Mouse (Mus musculus): ENCODE measurements around the gene Rad23a. TPM values are rescaled to one million over a fixed set of nuclear protein-coding genes. Genes with fewer than 3 reads are reported as not detected.

Gene Rad23a
- total and polyA plus RNA-seq, 3 experiments = 62.6 to 155 TPM; not detected in 1

GRCm38 (mm10) chr8:84847684-84848435, 7.4 kb upstream of the Rad23a start:
- Histone ChIP-seq H3K79me2 (ENCODE audit: control insufficient read depth, insufficient read depth, low read length, poor library complexity) (peaks cover 31% of the 10 kb centered on the region), H3K27me3 (ENCODE audit: control insufficient read depth in 1 of 2, insufficient read depth in 2 of 2, low read length in 2 of 2) (no peaks in the 10 kb centered on the region), H3K27ac (ENCODE audit: control insufficient read depth, low read depth, low read length) (peak overlapping the region; percentile 98), H3K9me3 (replicated peaks; ENCODE audit: insufficient read depth, low read length) (no peaks in the 10 kb centered on the region), H3K4me3 (ENCODE audit: control insufficient read depth in 1 of 2, insufficient read depth in 1 of 2, low read depth in 2 of 2, low read length in 2 of 2) (peak overlapping the region; percentile 69 to 73), H3K9ac (ENCODE audit: control insufficient read depth, low read depth, low read length, poor library complexity, severe bottlenecking) (peak overlapping the region; percentile 81), H3K4me1 (ENCODE audit: control insufficient read depth in 1 of 2, insufficient read depth in 2 of 2, low read length in 2 of 2) (peaks cover 7 to 18% of the 10 kb centered on the region in 2 experiments; a peak in 3 of 4 replicates), H3K36me3 (ENCODE audit: control insufficient read depth in 1 of 2, insufficient read depth in 2 of 2, low read length in 2 of 2) (peaks cover 13 to 31% of the 10 kb centered on the region in 2 experiments)
- DNase-seq (ENCODE audit: low read depth, low spot score) = peak; percentile 92
- TF ChIP-seq BHLHE40 (IDR thresholded peaks at IDR 0.05; ENCODE audit: borderline replicate concordance, low read depth, low read length) = peak; percentile 92
- TF ChIP-seq ZKSCAN1 (IDR thresholded peaks at IDR 0.05; ENCODE audit: low read depth, low read length) = no peak
- 0 out of 2 replicates have a peak, but pooled peaks have one; percentile 41 for TF ChIP-seq JUND (IDR thresholded peaks at IDR 0.05; ENCODE audit: low read depth, low read length)
- peak in 1 of 2 experiments; percentile 57; a peak in 2 of 4 replicates for TF ChIP-seq POLR2A (IDR thresholded peaks at IDR 0.05; ENCODE audit: control insufficient read depth in 1 of 2, insufficient read depth in 1 of 2, low read depth in 1 of 2, low read length in 2 of 2, poor library complexity in 1 of 2)
- peak; percentile 96 for TF ChIP-seq TCF12 (IDR thresholded peaks at IDR 0.05; ENCODE audit: low read depth, low read length)
- TF ChIP-seq EP300 (IDR thresholded peaks at IDR 0.05; ENCODE audit: low read depth in 1 of 2, low read length in 2 of 2) = peak; percentile 97 to 99
- TF ChIP-seq HCFC1 (IDR thresholded peaks at IDR 0.05; ENCODE audit: low read depth, low read length) = peak; percentile 68
- 0 out of 2 replicates have a peak, but pooled peaks have one; percentile 45 for TF ChIP-seq E2F4 (IDR thresholded peaks at IDR 0.05; ENCODE audit: borderline replicate concordance, low read depth, low read length)
- TF ChIP-seq ZNF384 (IDR thresholded peaks at IDR 0.05; ENCODE audit: low read depth, low read length) = peak; percentile 91
- TF ChIP-seq ETS1 (IDR thresholded peaks at IDR 0.05; ENCODE audit: low read depth, low read length) = peak; percentile 93
- TF ChIP-seq RAD21 (IDR thresholded peaks at IDR 0.05; ENCODE audit: low read depth, low read length) = no peak
- TF ChIP-seq POLR2AphosphoS5 (IDR thresholded peaks at IDR 0.05; ENCODE audit: borderline replicate concordance, low read depth, low read length) = no peak
- TF ChIP-seq MXI1 (IDR thresholded peaks at IDR 0.05; ENCODE audit: low read depth, low read length) = peak; percentile 65
- TF ChIP-seq MYB (IDR thresholded peaks at IDR 0.05; ENCODE audit: low read depth, low read length) = peak; percentile 98
- peak; percentile 80 for TF ChIP-seq ELF1 (IDR thresholded peaks at IDR 0.05; ENCODE audit: low read depth, low read length)
- TF ChIP-seq USF2 (IDR thresholded peaks at IDR 0.05; ENCODE audit: borderline replicate concordance in 1 of 2, insufficient read depth in 1 of 2, low read depth in 1 of 2, low read length in 2 of 2) = peak in 1 of 2 experiments; percentile 65; a peak in 1 of 4 replicates
- peak; percentile 76 for TF ChIP-seq ZMIZ1 (IDR thresholded peaks at IDR 0.05; ENCODE audit: low read depth, low read length)
- 0 out of 2 replicates have a peak, but pooled peaks have one; percentile 93 for TF ChIP-seq CHD1 (IDR thresholded peaks at IDR 0.05; ENCODE audit: low read depth, low read length)
- TF ChIP-seq UBTF (IDR thresholded peaks at IDR 0.05; ENCODE audit: borderline replicate concordance, insufficient read depth, low read depth, low read length) = no peak
- peak; percentile 96 for TF ChIP-seq GATA1 (IDR thresholded peaks at IDR 0.05; ENCODE audit: low read depth, low read length)
- no peak for TF ChIP-seq MEF2A (IDR thresholded peaks at IDR 0.05; ENCODE audit: extremely low read depth, insufficient replicate concordance, low read depth, low read length, poor library complexity, severe bottlenecking)
- peak; percentile 81 for TF ChIP-seq CHD2 (IDR thresholded peaks at IDR 0.05; ENCODE audit: low read length)
- TF ChIP-seq ZC3H11A (IDR thresholded peaks at IDR 0.05; ENCODE audit: low read depth, low read length) = no peak
- peak; percentile 69; the same call in 1 of the 2 replicates for TF ChIP-seq TBP (IDR thresholded peaks at IDR 0.05; ENCODE audit: low read depth, low read length)
- TF ChIP-seq NRF1 (IDR thresholded peaks at IDR 0.05; ENCODE audit: insufficient read depth, low read depth, low read length, poor library complexity, severe bottlenecking) = no peak
- TF ChIP-seq SIN3A (IDR thresholded peaks at IDR 0.05; ENCODE audit: low read length) = peak; percentile 91
- peak; percentile 71; the same call in 1 of the 2 replicates for TF ChIP-seq MYC (IDR thresholded peaks at IDR 0.05; ENCODE audit: low read depth, low read length)
- peak; percentile 25; the same call in 1 of the 2 replicates for TF ChIP-seq NELFE (IDR thresholded peaks at IDR 0.05; ENCODE audit: low read depth, low read length)
- TF ChIP-seq POLR2AphosphoS2 (IDR thresholded peaks at IDR 0.05; ENCODE audit: low read length) = peak; percentile 77
- TF ChIP-seq MAFK (IDR thresholded peaks at IDR 0.05; ENCODE audit: borderline replicate concordance, low read depth, low read length) = 0 out of 2 replicates have a peak, but pooled peaks have one; percentile 59
- TF ChIP-seq CTCF (IDR thresholded peaks at IDR 0.05 in 2 of 3, conservative IDR thresholded peaks at IDR 0.05 in 1 of 3; ENCODE audit: control insufficient read depth in 1 of 3, insufficient read depth in 1 of 3, low read depth in 2 of 3, low read length in 3 of 3, poor library complexity in 1 of 3, severe bottlenecking in 1 of 3) = no peak
- peak; percentile 87 for TF ChIP-seq TAL1 (IDR thresholded peaks at IDR 0.05; ENCODE audit: low read length)
- TF ChIP-seq MAZ (IDR thresholded peaks at IDR 0.05; ENCODE audit: low read depth, low read length) = peak; percentile 94
- no peak; the same call in 1 of the 2 replicates for TF ChIP-seq KAT2A (conservative IDR thresholded peaks at IDR 0.05; ENCODE audit: low read depth, low read length)
